Mouse (Mus musculus): ENCODE results near the gene Glul. TPM values are rescaled to one million over a fixed set of nuclear protein-coding genes. Genes with fewer than 3 reads are reported as not detected.
"Not testable (repeated sequence)": the region's sequence is repeated elsewhere in the genome, so short reads cannot be mapped to it uniquely, and the experiment has no call there.

Glul gene
- polyA plus RNA-seq (2015; fragmentation: Nextera tagmentation; extraction: Ambion mirVana): 305 and 310 TPM in 2 replicates

DNA sequence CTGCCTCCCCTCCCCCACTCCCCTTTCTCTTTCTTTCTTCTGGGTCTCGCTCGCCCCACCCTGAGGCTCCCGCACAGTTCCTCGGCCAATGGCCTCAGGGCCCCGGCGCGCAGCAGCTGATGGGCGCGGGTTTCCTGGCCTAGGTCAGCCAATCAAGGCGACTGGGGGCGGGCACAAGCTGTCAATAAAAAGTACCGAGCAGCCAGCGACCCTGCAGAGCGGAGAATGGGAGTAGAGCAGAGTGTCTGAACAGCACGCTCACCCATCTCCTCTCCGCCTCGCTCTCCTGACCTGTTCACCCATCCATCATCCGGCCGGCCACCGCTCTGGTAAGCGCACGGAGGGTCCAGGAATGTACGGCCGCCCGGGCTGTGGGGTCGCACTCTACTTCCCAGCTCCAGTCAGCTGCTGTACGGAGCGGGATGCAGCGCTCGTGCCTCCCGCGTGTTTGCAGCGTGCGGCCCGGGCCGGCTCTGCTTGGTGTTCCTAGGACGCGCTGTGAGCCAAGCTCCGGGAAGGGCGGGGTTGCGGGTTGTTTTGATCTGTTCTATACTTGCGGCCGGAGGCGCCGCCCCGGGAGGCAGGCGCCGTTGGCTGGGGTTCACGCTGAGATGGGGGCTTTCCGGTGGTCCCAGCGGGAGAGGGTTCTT lies at the start of gene Glul, which contains the start of gene Teddm2:
Gene Glul, plus strand, starts transcription at position 214 of the 650 bp plus-strand sequence.
Gene Teddm2, minus strand, starts transcription at position 498 of the 650 bp plus-strand sequence.
- Histone ChIP-seq H3K36me3 (replicated peaks; ENCODE audit: insufficient read depth, low read length) (peaks cover 22% of the 10 kb centered on the region), H3K9ac (replicated peaks) (peak within 1 kb of the TSS; percentile 96), H3K27me3 (ENCODE audit: insufficient read depth, low read length) (no peaks in the 10 kb centered on the region), H3K4me1 (ENCODE audit: insufficient read depth) (peaks cover 18% of the 10 kb centered on the region), H3K4me2 (ENCODE audit: low read depth, low read length) (peak within 1 kb of the TSS; percentile 66), H3K9me3 (ENCODE audit: low read length) (no peaks in the 10 kb centered on the region), H3K4me3 (ENCODE audit: low read depth, low read length) (peak within 1 kb of the TSS; percentile 91), H3K27ac (ENCODE audit: low read depth) (peak within 1 kb of the TSS; percentile 98)
- peak; percentile 95 for DNase-seq
- WGBS (ENCODE audit: insufficient replicate concordance): under 1% methylated on average over 51 of the region's 51 CpGs
- ATAC-seq: peak; percentile 89
- TF ChIP-seq EP300 (IDR thresholded peaks at IDR 0.05; ENCODE audit: low read depth): peak; percentile 76
- TF ChIP-seq CTCF (IDR thresholded peaks at IDR 0.05; ENCODE audit: low read depth): no peak

DNA sequence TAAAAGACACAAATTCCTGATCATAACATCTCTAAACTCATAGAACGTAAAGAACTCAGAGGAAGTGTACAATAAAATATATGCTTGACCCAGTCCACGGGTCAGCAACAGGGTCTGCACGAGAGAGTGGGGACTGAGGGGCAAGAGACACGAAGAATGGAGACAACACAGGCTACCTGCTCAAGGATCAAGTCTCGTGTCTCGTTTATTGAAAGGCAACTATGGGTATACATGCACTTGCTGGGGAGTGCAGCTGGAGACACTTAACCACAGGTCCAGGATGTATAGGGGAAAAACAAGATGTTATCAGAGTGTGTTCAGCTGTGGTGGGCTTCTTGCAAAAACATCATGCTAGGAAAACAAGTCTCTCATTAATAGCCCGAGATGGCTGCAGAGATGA lies 47.0 kb upstream of the Glul start:
- 42% methylated on average over 7 of the region's 7 CpGs for WGBS (ENCODE audit: insufficient replicate concordance)
- ATAC-seq; H3K36me3 ChIP-seq (replicated peaks; ENCODE audit: insufficient read depth, low read length); H3K27ac ChIP-seq (ENCODE audit: low read depth); H3K4me2 ChIP-seq (ENCODE audit: low read depth, low read length); H3K4me1 ChIP-seq (ENCODE audit: insufficient read depth); H3K9me3 ChIP-seq (ENCODE audit: low read length); H3K4me3 ChIP-seq (ENCODE audit: low read depth, low read length); DNase-seq; H3K27me3 ChIP-seq (ENCODE audit: insufficient read depth, low read length); H3K9ac ChIP-seq (replicated peaks): not testable (repeated sequence)

DNA sequence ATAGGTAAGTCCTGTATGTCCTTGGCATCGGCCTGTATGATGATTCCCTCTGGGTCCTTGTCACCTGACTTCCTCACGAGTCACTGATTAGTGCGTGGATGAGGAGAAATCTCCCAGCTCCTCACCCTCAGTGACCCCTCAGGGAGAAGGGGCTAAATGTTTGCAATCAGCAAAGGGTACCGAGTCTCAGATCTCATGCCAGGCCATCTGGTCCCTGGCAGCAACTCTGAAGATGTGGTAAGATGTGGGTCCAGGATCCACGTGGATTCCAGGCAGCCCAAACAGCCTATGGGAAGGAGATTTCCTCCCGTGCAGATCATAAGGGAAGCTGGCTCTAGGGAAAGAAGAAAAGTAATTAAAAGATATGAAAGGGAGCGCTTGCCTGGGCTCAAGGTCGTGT lies 43.8 kb upstream of the Glul start:
- WGBS (ENCODE audit: insufficient replicate concordance): 65% methylated on average over 8 of the region's 8 CpGs
- Histone ChIP-seq H3K4me2 (ENCODE audit: low read depth, low read length) (no peak overlapping the region), H3K36me3 (replicated peaks; ENCODE audit: insufficient read depth, low read length) (no peaks in the 10 kb centered on the region), H3K27me3 (ENCODE audit: insufficient read depth, low read length) (no peaks in the 10 kb centered on the region), H3K4me1 (ENCODE audit: insufficient read depth) (no peaks in the 10 kb centered on the region), H3K4me3 (ENCODE audit: low read depth, low read length) (no peak overlapping the region), H3K9ac (replicated peaks) (no peak overlapping the region), H3K27ac (ENCODE audit: low read depth) (no peak overlapping the region), H3K9me3 (ENCODE audit: low read length) (no peaks in the 10 kb centered on the region)
- DNase-seq: no peak
- ATAC-seq: no peak
- TF ChIP-seq CTCF (IDR thresholded peaks at IDR 0.05; ENCODE audit: low read depth) (no peak), EP300 (IDR thresholded peaks at IDR 0.05; ENCODE audit: low read depth) (no peak)

GRCm38 (mm10) chr1:153874045-153874444 lies 25.7 kb upstream of the Glul start, which contains the start of gene Teddm1b:
Gene Teddm1b (plus strand): TSS chr1:153874345.
- Histone ChIP-seq H3K4me1 (ENCODE audit: insufficient read depth) (no peaks in the 10 kb centered on the region), H3K9me3 (ENCODE audit: low read length) (no peaks in the 10 kb centered on the region), H3K27me3 (ENCODE audit: insufficient read depth, low read length) (no peaks in the 10 kb centered on the region), H3K27ac (ENCODE audit: low read depth) (no peak within 1 kb of the TSS), H3K36me3 (replicated peaks; ENCODE audit: insufficient read depth, low read length) (no peaks in the 10 kb centered on the region), H3K4me3 (ENCODE audit: low read depth, low read length) (no peak within 1 kb of the TSS), H3K9ac (replicated peaks) (no peak within 1 kb of the TSS), H3K4me2 (ENCODE audit: low read depth, low read length) (no peak within 1 kb of the TSS)
- ATAC-seq (no peak), DNase-seq (no peak)
- TF ChIP-seq CTCF (IDR thresholded peaks at IDR 0.05; ENCODE audit: low read depth) (no peak), EP300 (IDR thresholded peaks at IDR 0.05; ENCODE audit: low read depth) (no peak)
- 79% methylated on average over 6 of the region's 6 CpGs for WGBS (ENCODE audit: insufficient replicate concordance)

DNA sequence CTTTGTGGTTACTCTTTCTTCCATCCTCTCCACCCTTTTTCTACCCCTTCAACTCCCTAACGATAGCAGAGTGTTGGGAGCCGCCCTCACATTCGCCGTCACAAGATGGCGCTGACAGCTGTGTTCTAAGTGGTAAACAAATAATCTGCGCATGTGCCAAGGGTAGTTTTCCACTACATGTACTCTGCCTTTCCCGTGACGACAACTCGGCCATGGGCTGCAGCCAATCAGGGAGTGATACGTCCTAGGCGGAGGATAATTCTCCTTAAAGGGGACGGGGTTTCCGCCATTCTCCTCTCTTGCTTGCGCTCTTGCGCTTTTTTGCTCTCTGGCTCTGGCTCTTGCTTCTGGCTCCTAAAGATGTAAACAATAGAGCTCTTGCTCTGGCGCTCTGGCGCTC lies 19.4 kb upstream of the Glul start:
- not testable (repeated sequence) for H3K9ac ChIP-seq (replicated peaks); H3K4me1 ChIP-seq (ENCODE audit: insufficient read depth); H3K9me3 ChIP-seq (ENCODE audit: low read length); H3K27ac ChIP-seq (ENCODE audit: low read depth); H3K4me3 ChIP-seq (ENCODE audit: low read depth, low read length); H3K4me2 ChIP-seq (ENCODE audit: low read depth, low read length); DNase-seq; ATAC-seq; H3K27me3 ChIP-seq (ENCODE audit: insufficient read depth, low read length); H3K36me3 ChIP-seq (replicated peaks; ENCODE audit: insufficient read depth, low read length)
- 90% methylated on average over 17 of the region's 17 CpGs for WGBS (ENCODE audit: insufficient replicate concordance)

DNA sequence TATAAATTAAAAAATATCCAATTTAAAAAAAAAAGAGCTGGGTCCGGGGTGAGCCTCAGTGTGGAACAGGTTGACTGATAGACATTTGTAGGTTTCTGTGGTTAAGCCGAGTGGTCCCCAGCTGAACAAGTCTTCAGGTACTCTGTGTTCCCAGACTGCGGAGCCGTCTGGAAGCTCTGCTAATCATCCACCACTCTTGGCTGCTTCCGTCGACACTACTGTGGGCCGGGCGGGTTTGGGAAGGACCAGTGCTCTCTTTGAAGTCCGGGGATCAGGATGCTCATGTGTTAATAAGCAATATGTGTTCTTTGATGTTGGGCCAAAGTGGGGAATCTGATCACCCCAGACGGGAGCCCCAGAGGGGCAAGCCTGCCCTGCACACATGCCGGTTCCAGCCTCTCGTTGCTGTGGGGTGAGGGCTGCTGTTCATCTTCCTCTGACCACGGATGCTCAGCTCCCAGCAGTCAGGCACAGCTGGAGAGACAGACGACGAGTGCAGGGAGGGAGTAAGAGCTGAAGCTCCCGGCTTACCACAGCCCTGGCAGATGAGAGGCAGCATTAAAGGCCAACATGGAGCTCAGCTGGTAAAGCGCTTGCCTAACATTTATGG lies 13.6 kb upstream of the Glul start:
- Histone ChIP-seq H3K27ac (ENCODE audit: low read depth) (no peak overlapping the region), H3K9me3 (ENCODE audit: low read length) (no peaks in the 10 kb centered on the region), H3K27me3 (ENCODE audit: insufficient read depth, low read length) (no peaks in the 10 kb centered on the region), H3K9ac (replicated peaks) (no peak overlapping the region), H3K4me3 (ENCODE audit: low read depth, low read length) (no peak overlapping the region), H3K36me3 (replicated peaks; ENCODE audit: insufficient read depth, low read length) (no peaks in the 10 kb centered on the region), H3K4me2 (ENCODE audit: low read depth, low read length) (no peak overlapping the region), H3K4me1 (ENCODE audit: insufficient read depth) (no peaks in the 10 kb centered on the region)
- ATAC-seq (no peak), DNase-seq (no peak)
- WGBS (ENCODE audit: insufficient replicate concordance): 56% methylated on average over 17 of the region's 17 CpGs
- TF ChIP-seq EP300 (IDR thresholded peaks at IDR 0.05; ENCODE audit: low read depth) (no peak), CTCF (IDR thresholded peaks at IDR 0.05; ENCODE audit: low read depth) (no peak)
